Mouse (Mus musculus) heart, embryonic 13.5 days (tissue): ENCODE results near the gene Emc10. TPM values are rescaled to one million over a fixed set of nuclear protein-coding genes. Genes with fewer than 3 reads are reported as not detected.
A peak's percentile ranks its signal among the peaks of the same experiment; 100 is the strongest.

ENCODE experiments used
- ATAC-seq: fragments of 200-750 bp; cut with Nextera tagmentation; 2 replicates; pipeline ENCODE4 v1.8.0; 2017; ENCODE audit warnings: moderate TSS enrichment; ENCODE audit not compliant: insufficient number of reproducible peaks, low FRiP score, low TSS enrichment; ENCODE audit errors: extremely low read depth
- H3K27ac ChIP-seq: fragments of 300-500 bp; sonication (generic); replicated peaks from 2 replicates; pipeline ENCODE4 v1.5.1; 2015; ENCODE audit warnings: moderate library complexity, mild to moderate bottlenecking, inconsistent platforms
- H3K27me3 ChIP-seq: fragments of 300-500 bp; sonication (generic); replicated peaks from 2 replicates; pipeline ENCODE4 v1.6.1; 2015; ENCODE audit warnings: mild to moderate bottlenecking, inconsistent platforms
- H3K36me3 ChIP-seq: fragments of 300-500 bp; sonication (generic); 2 replicates; pipeline ENCODE4 v1.6.1; 2015; ENCODE audit warnings: mild to moderate bottlenecking, inconsistent platforms
- H3K4me1 ChIP-seq: fragments of 300-500 bp; sonication (generic); 2 replicates; pipeline ENCODE4 v1.6.1; 2015; ENCODE audit warnings: inconsistent platforms
- H3K4me2 ChIP-seq: fragments of 300-500 bp; sonication (generic); 2 replicates; pipeline ENCODE4 v1.6.1; 2015; ENCODE audit warnings: inconsistent platforms, mild to moderate bottlenecking, moderate library complexity
- H3K4me3 ChIP-seq: fragments of 300-500 bp; sonication (generic); 2 replicates; pipeline ENCODE4 v1.5.1; 2015; ENCODE audit warnings: moderate library complexity, mild to moderate bottlenecking, inconsistent platforms
- H3K9ac ChIP-seq: fragments of 300-500 bp; sonication (generic); 2 replicates; pipeline ENCODE4 v1.6.1; 2015; ENCODE audit warnings: inconsistent platforms, mild to moderate bottlenecking, moderate library complexity
- H3K9me3 ChIP-seq: fragments of 300-500 bp; sonication (generic); 2 replicates; pipeline ENCODE4 v1.6.1; 2016; ENCODE audit warnings: inconsistent platforms
- WGBS: fragments of 180-500 bp; shearing (Covaris S2); methylation state at CpG from one replicate; pipeline ENCODE4 v1.1.7; 2015; ENCODE audit warnings: mixed read lengths; 5-methylcytosine and 5-hydroxymethylcytosine counted together
- polyA plus RNA-seq: library from polyadenylated mRNA; unstranded; fragments of >200 nt; fragmentation: Nextera tagmentation; extraction: Ambion mirVana; gene quantifications from 2 replicates; pipeline ENCODE4 v1.2.1, GENCODE M21; 2015

Gene Emc10
- polyA plus RNA-seq, 1 experiment from 2014 or later, result 88.2 TPM

DNA sequence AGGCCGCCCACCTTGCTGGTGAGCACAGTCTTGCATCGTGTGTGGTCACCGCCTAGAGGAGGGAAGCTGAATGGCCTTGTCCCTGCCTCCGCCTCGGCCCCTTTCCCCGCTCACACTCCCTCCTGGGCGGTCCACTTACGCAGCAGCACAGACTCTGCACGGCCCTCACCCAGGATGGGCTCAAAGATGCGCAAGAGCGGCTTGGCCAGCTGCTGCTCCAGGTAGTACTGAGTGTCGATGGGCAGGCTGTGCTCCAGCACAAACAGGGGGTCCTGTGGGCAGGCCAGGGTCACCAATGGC, 37.4 kb upstream of the Emc10 start:
- Histone ChIP-seq H3K9me3 (no peaks in the 10 kb centered on the region), H3K36me3 (peaks cover 67% of the 10 kb centered on the region), H3K27ac (no peak overlapping the region), H3K4me1 (peaks cover 12% of the 10 kb centered on the region), H3K9ac (no peak overlapping the region), H3K4me3 (no peak overlapping the region), H3K27me3 (peaks cover 17% of the 10 kb centered on the region), H3K4me2 (no peak overlapping the region)
- no peak for ATAC-seq
- WGBS, result 83% methylated on average over 12 of the region's 12 CpGs

DNA sequence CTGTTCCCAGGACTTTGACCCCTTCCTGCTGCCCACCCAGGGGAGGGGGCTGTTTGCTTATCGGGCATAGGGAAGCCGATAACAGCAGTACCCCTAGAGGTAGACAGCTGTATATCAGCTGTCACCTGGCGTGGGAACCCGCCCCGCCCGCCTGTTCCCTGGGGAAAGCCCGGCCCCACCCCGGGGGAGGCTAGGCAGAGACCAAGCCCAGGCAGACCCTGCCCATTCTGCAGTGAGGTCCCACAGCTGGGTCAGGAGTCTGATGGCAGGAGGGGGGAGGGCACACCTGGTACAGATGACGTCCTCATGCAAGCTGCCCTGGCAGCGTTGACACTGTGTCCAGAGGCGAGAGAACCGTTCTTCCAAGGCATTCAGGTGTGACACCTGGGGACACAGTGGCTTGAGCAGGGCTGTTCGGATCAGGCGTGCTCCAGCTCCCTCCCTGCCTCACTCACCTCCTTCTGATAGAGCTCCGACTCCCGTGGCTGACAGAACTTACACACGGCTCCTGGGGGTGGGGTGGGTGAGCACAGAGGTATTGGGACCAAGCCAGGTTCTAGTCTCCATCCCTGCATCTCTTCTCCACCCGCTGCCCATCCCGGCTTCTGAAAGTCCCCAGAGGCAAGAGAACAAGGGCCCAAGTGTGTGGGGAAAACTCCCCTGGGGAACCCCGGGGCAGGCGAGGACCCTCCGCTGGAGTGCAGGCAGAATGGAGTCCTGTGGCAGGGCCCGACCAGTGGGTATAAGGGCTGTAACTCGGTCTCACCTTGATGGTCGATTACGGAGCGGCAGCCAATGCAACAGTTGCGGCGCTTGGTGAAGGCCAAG, 36.8 kb upstream of the Emc10 start:
- Histone ChIP-seq H3K36me3 (peaks cover 61% of the 10 kb centered on the region), H3K4me3 (no peak overlapping the region), H3K4me2 (no peak overlapping the region), H3K9me3 (no peaks in the 10 kb centered on the region), H3K27me3 (peaks cover 23% of the 10 kb centered on the region), H3K4me1 (peaks cover 16% of the 10 kb centered on the region), H3K9ac (no peak overlapping the region), H3K27ac (no peak overlapping the region)
- no peak for ATAC-seq
- WGBS, result 81% methylated on average over 29 of the region's 29 CpGs

DNA sequence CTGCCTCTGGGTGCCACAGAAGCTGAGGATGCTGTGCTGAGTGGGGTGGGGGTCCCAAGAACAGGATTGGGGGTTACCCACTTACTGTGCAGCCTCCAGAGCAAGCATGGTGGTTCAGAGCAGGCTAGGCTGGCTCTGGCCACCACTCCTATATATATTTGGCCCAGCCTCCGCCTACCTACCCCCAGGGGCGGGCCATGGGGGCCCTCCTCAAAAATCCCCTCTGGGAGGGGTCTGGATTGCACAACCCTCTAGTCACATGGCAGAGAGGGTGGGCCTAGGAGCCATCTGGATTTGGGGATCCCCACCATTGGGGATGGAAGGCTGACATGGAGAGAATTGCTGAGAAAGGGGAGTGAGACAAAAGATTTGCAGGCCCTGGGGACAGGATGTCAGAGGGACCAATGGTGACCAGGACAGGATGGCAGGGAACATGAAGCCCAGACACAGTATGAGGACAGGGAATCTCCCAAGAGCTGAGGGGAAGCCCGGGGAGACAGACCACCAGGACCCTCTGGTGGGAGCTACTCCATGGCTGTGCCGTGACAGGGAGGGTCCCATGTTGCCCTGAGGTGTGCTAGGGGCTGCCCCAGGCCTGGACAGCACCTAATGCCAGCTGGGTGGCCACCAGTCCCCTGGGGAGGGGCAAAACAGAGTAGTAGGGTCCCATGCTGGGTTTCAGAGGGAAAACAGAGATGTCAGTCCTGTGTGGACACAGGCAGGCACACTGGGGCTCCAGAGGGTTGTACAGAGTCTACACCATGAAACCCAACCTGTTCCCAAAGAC, 35.8 kb upstream of the Emc10 start, which contains the start of gene Spib:
Gene Spib (minus strand): TSS at position 126 of the 787 bp plus-strand sequence.
- H3K4me1 ChIP-seq, result peaks cover 21% of the 10 kb centered on the region
- H3K4me2 ChIP-seq, result no peak within 1 kb of the TSS
- ATAC-seq, result no peak
- WGBS, result 77% methylated on average over 4 of the region's 4 CpGs
- no peaks in the 10 kb centered on the region for H3K9me3 ChIP-seq
- no peak within 1 kb of the TSS for H3K9ac ChIP-seq
- H3K36me3 ChIP-seq, result peaks cover 51% of the 10 kb centered on the region
- peaks cover 30% of the 10 kb centered on the region for H3K27me3 ChIP-seq
- no peak within 1 kb of the TSS for H3K4me3 ChIP-seq
- no peak within 1 kb of the TSS for H3K27ac ChIP-seq

DNA sequence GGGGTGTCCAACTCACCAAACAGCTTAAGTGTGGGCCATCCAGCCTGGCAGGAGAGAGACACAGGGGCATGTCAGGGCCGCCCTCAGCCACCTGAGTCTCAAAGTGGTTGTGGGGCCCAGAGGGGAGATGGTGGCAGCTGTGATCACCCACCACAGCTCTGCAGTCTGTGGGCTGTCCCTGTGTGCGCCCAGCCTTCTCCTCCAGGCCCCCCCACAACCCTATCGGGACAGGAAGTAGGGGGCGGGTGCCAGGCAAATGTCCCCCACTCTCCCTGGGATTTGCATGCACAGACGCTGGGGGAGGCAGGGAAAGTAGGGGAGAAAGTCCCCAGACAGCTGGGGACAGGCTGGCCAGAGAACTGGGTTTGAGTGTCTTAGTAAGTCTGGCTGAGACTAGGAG, 34.9 kb upstream of the Emc10 start:
- no peak overlapping the region for H3K4me2 ChIP-seq
- 29% methylated on average over 5 of the region's 5 CpGs for WGBS
- peaks cover 39% of the 10 kb centered on the region for H3K27me3 ChIP-seq
- H3K9ac ChIP-seq, result no peak overlapping the region
- no peak for ATAC-seq
- H3K4me3 ChIP-seq, result no peak overlapping the region
- peaks cover 12% of the 10 kb centered on the region for H3K4me1 ChIP-seq
- no peaks in the 10 kb centered on the region for H3K9me3 ChIP-seq
- H3K27ac ChIP-seq, result no peak overlapping the region
- H3K36me3 ChIP-seq, result peaks cover 43% of the 10 kb centered on the region

DNA sequence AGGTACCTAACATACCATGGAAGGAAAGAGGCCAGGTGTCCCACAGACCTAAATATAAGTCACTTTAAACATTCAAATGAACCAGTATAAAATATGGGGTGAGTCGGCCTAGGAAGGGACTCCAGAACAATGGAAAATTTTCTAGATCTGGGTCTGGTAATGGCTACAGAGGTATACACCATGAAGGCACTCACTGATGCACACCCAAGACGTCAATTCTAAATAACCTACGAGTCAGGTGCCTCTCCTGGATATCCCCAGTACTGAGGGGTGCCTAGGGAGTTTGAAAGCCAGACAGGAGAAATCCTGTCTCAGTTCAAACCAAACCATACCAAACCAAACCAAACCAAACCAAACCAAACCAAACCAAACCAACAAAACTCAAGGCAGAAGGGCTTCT, 34.2 kb upstream of the Emc10 start:
- no peak for ATAC-seq
- Histone ChIP-seq H3K4me1 (peaks cover 12% of the 10 kb centered on the region), H3K27ac (no peak overlapping the region), H3K4me3 (no peak overlapping the region), H3K9me3 (no peaks in the 10 kb centered on the region), H3K36me3 (peaks cover 36% of the 10 kb centered on the region), H3K27me3 (peaks cover 46% of the 10 kb centered on the region), H3K4me2 (no peak overlapping the region), H3K9ac (no peak overlapping the region)
- 73% methylated on average over 3 of the region's 3 CpGs for whole genome bisulfite sequencing

DNA sequence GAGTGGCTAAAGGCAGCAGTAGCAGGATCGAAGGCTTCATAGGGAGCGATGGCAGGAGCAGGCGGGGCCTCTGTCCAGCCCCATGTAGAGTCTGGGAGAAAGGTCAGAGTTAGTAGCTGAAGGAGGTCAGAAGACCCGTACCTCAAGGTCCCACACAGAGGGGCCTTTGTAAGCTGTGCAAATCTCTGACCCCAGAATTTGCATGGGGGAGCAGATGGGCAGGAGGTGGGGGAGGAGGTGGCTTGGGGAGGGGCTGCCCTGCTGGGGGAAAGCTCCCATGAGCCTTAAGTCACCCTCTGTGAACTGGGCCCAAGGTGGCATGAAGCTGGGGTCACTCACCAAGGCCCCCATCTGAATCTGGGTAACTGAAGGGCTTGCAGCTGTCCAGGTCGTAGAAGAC, 33.2 kb upstream of the Emc10 start:
- 52% methylated on average over 5 of the region's 5 CpGs for WGBS
- H3K9me3 ChIP-seq, result no peaks in the 10 kb centered on the region
- H3K27me3 ChIP-seq, result peaks cover 56% of the 10 kb centered on the region

DNA sequence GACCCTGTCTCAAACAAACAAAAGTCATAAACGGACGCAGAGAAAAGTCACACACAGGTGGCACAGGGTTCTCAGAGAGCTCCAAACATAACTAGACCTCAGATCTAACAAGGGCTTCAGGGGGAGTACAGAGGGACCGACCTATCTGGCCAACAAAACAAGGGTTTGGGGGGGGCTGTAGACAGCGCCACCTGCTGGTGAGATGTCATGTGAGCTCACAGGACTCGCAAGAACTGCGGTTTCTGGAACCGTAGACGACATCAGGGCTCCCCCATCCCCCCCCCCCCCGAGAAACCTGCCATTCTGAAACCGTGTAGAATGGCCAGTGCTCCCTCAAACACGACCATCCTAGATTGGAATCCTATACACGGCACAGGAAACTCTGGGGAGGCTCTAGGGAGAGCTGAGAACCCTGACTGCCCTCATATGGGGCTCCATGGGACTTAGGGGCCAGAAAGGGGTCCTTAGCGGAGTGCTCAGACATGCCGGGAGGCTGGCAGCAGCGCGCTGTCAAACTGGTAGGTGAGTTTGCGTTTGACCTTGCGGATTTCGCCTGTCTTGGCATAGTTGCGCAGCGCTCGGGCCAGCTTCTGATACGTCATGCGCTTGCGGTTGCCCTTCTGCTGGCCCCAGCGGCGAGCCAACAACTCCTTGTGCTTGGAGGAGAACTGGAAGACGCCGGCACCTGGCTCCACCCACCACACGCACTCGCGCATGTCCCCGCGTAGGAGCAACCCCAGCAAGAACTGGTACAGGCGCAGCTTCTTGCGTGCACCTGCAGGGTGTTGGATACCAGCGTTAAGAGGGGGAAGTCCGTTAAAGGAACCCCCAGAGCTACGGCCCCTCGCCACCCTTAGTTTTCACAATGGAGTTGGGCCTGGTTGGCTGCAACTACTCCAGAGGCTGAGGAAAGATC, 31.4 kb upstream of the Emc10 start:
- WGBS, result 6% methylated on average over 40 of the region's 40 CpGs

More for the DNA sequence above, 33.2 kb upstream of the Emc10 start:
- Histone ChIP-seq H3K9ac (no peak overlapping the region), H3K36me3 (peaks cover 26% of the 10 kb centered on the region), H3K27ac (no peak overlapping the region), H3K4me3 (no peak overlapping the region), H3K4me2 (no peak overlapping the region), H3K4me1 (peaks cover 22% of the 10 kb centered on the region)
- ATAC-seq, result no peak

DNA sequence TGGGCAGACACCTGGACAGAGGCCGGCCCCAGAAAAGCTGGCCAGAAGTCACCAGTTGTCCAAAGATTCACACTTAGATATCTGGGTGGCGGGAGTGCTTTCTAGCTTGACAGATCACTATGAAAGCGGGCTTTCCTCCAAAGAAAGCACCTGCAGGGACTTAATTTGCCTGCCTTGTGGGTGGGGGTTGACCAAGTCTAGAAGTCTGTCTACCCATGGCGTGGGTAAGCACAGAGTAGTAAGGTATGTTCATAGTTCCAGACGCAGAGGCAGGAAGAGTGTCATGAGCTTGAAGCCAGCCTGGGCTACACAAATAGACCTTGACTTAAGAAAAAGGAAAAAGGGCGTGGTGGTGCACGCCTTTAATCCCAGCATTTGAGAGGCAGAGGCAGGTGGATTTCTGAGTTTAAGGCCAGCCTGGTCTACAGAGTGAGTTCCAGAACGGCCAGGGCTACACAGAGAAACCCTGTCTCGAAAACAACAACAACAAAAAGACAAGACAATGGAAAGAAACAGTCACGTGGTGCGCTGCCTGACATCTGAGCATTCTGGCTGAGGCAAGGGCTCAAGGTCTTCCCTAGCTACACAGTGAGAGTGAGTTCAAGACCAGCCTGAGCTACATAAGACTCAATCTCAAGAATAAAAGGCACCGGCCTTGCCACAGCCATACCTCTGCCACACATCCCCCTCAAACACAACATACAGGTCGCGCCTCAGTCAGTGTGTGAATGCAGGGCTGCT, 30.3 kb upstream of the Emc10 start:
- WGBS, result 83% methylated on average over 14 of the region's 14 CpGs
- Histone ChIP-seq H3K4me2 (no peak overlapping the region), H3K4me1 (peaks cover 26% of the 10 kb centered on the region), H3K9me3 (no peaks in the 10 kb centered on the region), H3K9ac (no peak overlapping the region), H3K36me3 (no peaks in the 10 kb centered on the region), H3K4me3 (no peak overlapping the region), H3K27ac (no peak overlapping the region), H3K27me3 (peaks cover 85% of the 10 kb centered on the region)
- ATAC-seq, result no peak

More for the DNA sequence above, 31.4 kb upstream of the Emc10 start:
- peaks cover 25% of the 10 kb centered on the region for H3K4me1 ChIP-seq
- peaks cover 74% of the 10 kb centered on the region for H3K27me3 ChIP-seq
- peaks cover 8% of the 10 kb centered on the region for H3K36me3 ChIP-seq
- ATAC-seq, result no peak
- no peak overlapping the region for H3K27ac ChIP-seq
- peak overlapping the region; percentile 76 for H3K9ac ChIP-seq
- no peaks in the 10 kb centered on the region for H3K9me3 ChIP-seq
- H3K4me3 ChIP-seq, result peak overlapping the region; percentile 47
- peak overlapping the region; percentile 73 for H3K4me2 ChIP-seq

DNA sequence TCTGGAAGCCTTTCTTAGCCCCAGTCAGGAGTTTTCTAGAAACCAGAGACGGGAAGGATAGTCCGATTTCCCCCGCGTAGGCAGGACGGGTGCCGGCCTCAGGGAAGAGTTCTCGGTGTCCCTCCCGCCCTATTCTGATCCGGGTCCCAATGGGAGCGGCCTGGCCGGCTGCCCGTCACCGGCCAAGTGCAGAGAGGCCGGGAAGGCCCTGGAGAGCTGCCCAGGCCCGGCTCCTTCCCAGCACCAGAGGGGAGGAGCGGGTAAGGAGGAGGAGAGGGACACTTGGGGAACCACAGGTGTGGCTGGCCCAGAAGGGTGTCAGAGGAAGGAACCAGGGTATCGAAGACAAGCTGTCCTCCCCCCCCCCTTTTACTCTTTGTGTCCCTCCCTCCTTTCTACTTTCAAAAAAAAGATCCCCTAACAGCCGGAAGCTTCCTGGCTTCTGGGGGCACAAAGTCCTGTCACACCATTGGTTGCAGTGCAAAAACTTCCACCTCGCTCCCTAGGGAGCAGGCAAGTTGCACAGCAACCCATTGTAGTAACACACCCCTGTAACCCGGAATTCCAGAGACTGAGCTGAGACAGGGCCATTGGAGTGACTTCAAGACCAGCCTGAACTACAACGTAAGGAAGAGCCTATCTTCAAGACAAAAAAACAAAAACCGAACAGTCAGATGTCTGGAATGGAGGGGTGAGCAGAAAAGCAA, 28.9 kb upstream of the Emc10 start:
- WGBS, result 10% methylated on average over 22 of the region's 22 CpGs
- Histone ChIP-seq H3K9ac (peak overlapping the region; percentile 65), H3K4me3 (peak overlapping the region; percentile 34), H3K36me3 (no peaks in the 10 kb centered on the region), H3K9me3 (no peaks in the 10 kb centered on the region), H3K27me3 (peaks cover 96% of the 10 kb centered on the region), H3K27ac (0 out of 2 replicates have a peak overlapping the region, but pooled peaks have one; percentile 7), H3K4me2 (peak overlapping the region; percentile 57), H3K4me1 (peaks cover 28% of the 10 kb centered on the region)
- ATAC-seq, result no peak; the same call in 1 of the 2 replicates

DNA sequence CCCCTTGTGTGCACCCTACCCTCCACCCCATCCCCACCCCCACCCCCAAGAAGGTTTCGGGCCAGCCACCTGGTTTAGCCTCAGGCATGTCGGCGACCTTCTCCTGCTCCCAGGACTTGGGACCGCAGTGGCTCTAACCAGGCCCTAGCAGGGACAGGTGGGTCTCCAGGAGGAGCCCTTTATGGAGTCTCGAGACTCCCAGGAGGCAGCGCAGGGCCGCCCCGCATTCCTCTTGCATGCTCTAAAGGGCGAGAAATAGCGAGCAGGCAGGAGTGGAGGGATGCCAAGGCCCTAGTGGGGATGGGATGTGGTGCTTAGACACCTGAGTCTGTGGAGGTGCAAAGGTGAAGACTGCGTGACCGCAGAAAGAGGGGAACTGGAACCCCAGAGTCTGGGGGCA, 28.2 kb upstream of the Emc10 start, which contains the start of gene Mybpc2:
Gene Mybpc2 (minus strand): TSS at position 155 of the 400 bp plus-strand sequence.
- H3K27ac ChIP-seq, result 0 out of 2 replicates have a peak within 1 kb of the TSS, but pooled peaks have one; percentile 7
- H3K9me3 ChIP-seq, result no peaks in the 10 kb centered on the region
- H3K4me2 ChIP-seq, result peak within 1 kb of the TSS; percentile 57
- H3K4me3 ChIP-seq, result peak within 1 kb of the TSS; percentile 34
- peak within 1 kb of the TSS; percentile 65 for H3K9ac ChIP-seq
- H3K27me3 ChIP-seq, result peaks cover 91% of the 10 kb centered on the region
- 18% methylated on average over 12 of the region's 12 CpGs for WGBS
- H3K36me3 ChIP-seq, result no peaks in the 10 kb centered on the region
- peaks cover 28% of the 10 kb centered on the region for H3K4me1 ChIP-seq
- no peak for ATAC-seq
